Mouse (Mus musculus) hematopoietic multipotent progenitor cell, adult 10-12 weeks (in vitro differentiated cells): Measurements from ENCODE around the gene Mup4. TPM values are rescaled to one million over a fixed set of nuclear protein-coding genes. Genes with fewer than 3 reads are reported as not detected.

ENCODE experiments used
- polyA plus RNA-seq: library from polyadenylated mRNA; stranded (reverse); fragments of >175 nt; gene quantifications from 2 replicates; pipeline ENCODE4 v1.2.3, GENCODE M21; 2012; ENCODE audit warnings: low replicate concordance

Mup4 gene
- not detected in 2 replicates for polyA plus RNA-seq

GRCm38 (mm10) chr4:59960610-59961009 is at the start of gene Mup4:
Gene Mup4 (minus strand): TSS chr4:59960710.

GRCm38 (mm10) chr4:59963405-59964344 is 3.2 kb upstream of the Mup4 start, which contains the start of gene Mup6:
Gene Mup6 (plus strand): TSS chr4:59964294.

GRCm38 (mm10) chr4:59914608-59915403 is 45.7 kb downstream of the Mup4 start, which contains the start of gene Slc46a2:
Gene Slc46a2 (minus strand): TSS chr4:59915056.

Other genes starting within 250 kb of the Mup4 start
- gene Inip, start 159.1 kb downstream of the Mup4 start, polyA plus RNA-seq, result 21.6 and 22.0 TPM in 2 replicates
- gene Snx30, start 154.9 kb downstream of the Mup4 start, polyA plus RNA-seq, result 16.4 and 43.9 TPM in 2 replicates
- not detected in 2 replicates for gene Slc46a2, start 45.7 kb downstream of the Mup4 start, polyA plus RNA-seq
- gene Mup6, start 3.6 kb upstream of the Mup4 start, polyA plus RNA-seq, result not detected in 2 replicates
- gene Mup7, start 109.8 kb upstream of the Mup4 start, polyA plus RNA-seq, result not detected in 2 replicates
- not detected in 2 replicates for gene Mup2, start 193.6 kb upstream of the Mup4 start, polyA plus RNA-seq